Mouse (Mus musculus): ENCODE results near the gene Eif1ad. TPM values are rescaled to one million over a fixed set of nuclear protein-coding genes. Genes with fewer than 3 reads are reported as not detected.

Gene Eif1ad
- polyA plus RNA-seq, 1 experiment = 30.6 TPM

DNA sequence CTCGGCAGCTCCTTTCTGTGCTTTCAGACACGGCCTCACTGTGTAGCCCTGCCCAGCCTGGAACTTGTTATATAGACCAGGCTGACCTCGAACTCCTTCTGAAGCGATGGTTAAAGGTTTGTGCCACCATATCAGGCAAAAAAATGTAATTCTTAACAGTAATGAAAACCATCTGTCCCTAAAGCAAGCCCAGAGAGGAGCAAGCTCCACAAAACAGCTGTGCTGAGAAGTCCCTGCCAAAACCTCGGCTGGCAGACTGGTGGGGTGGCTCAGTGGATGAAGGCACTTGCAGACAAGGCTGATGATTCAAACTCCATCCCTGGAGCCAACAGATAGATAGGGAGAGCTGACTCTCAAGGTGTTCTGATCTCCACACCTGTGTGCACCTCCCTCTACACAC, 42.5 kb downstream of the Eif1ad start:
- Histone ChIP-seq H3K27me3 (ENCODE audit: control insufficient read depth, insufficient read depth, low read length) (no peaks in the 10 kb centered on the region), H3K27ac (ENCODE audit: insufficient read depth, low read length) (no peak overlapping the region), H3K4me3 (replicated peaks; ENCODE audit: insufficient read depth, low read depth, low read length) (no peak overlapping the region), H3K4me1 (ENCODE audit: control insufficient read depth, insufficient read depth, low read length) (peaks cover 3% of the 10 kb centered on the region)
- 32% methylated on average over 5 of the region's 5 CpGs for WGBS
- DNase-seq = no peak
- no peak for TF ChIP-seq POLR2A (IDR thresholded peaks at IDR 0.05; ENCODE audit: borderline replicate concordance, insufficient read depth, low read length)
- no peak for TF ChIP-seq CTCF (IDR thresholded peaks at IDR 0.05; ENCODE audit: borderline replicate concordance, insufficient read depth, low read depth, low read length)

DNA sequence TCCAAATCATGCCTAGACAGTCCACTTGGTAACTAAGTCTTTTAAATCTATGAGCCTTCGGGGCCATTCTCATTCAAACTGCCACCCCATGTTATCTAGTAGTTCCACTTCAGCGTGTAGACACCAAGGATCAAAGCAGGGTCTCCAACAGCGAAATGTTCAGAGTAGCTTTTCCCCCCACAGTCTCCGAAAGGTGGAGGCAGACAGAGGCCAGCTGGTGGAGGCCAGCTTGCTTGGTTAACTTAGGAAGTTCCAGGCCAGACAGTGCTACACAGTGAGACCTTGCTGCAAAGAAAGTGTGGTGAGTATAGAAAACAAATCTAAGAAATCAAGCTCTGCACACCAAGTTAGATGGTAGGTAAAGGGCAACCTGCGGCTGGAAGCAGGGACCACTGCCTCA, 44.1 kb downstream of the Eif1ad start:
- no peak overlapping the region for H3K27ac ChIP-seq (ENCODE audit: insufficient read depth, low read length)
- peaks cover 3% of the 10 kb centered on the region for H3K4me1 ChIP-seq (ENCODE audit: control insufficient read depth, insufficient read depth, low read length)
- no peak for TF ChIP-seq POLR2A (IDR thresholded peaks at IDR 0.05; ENCODE audit: borderline replicate concordance, insufficient read depth, low read length)
- no peak for TF ChIP-seq CTCF (IDR thresholded peaks at IDR 0.05; ENCODE audit: borderline replicate concordance, insufficient read depth, low read depth, low read length)
- no peak for DNase-seq
- no peaks in the 10 kb centered on the region for H3K27me3 ChIP-seq (ENCODE audit: control insufficient read depth, insufficient read depth, low read length)
- no peak overlapping the region for H3K4me3 ChIP-seq (replicated peaks; ENCODE audit: insufficient read depth, low read depth, low read length)
- WGBS = 93% methylated on average over 5 of the region's 5 CpGs

DNA sequence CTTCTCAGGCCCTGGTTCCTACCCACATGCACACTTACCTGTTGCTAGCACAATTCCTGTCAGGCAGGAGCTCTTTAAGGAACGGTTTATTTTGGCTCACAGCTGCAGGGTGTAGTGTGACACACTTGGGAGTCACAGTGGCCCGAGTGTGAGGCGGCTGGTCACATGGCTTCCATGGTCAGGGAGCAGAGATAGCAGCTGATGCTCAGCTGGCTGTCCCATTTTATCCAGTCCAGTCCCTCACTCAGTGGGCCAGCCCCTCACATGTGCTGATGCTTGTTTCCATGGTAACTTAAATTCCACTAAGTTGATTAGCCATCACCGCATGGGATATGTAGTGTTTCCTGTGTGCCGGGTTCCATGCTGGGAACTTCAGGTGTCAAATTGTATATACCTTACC, 45.4 kb downstream of the Eif1ad start:
- DNase-seq = no peak
- Histone ChIP-seq H3K27ac (ENCODE audit: insufficient read depth, low read length) (no peak overlapping the region), H3K4me3 (replicated peaks; ENCODE audit: insufficient read depth, low read depth, low read length) (no peak overlapping the region), H3K4me1 (ENCODE audit: control insufficient read depth, insufficient read depth, low read length) (no peaks in the 10 kb centered on the region), H3K27me3 (ENCODE audit: control insufficient read depth, insufficient read depth, low read length) (no peaks in the 10 kb centered on the region)
- WGBS = 39% methylated on average over 5 of the region's 5 CpGs
- TF ChIP-seq POLR2A (IDR thresholded peaks at IDR 0.05; ENCODE audit: borderline replicate concordance, insufficient read depth, low read length) = no peak
- no peak for TF ChIP-seq CTCF (IDR thresholded peaks at IDR 0.05; ENCODE audit: borderline replicate concordance, insufficient read depth, low read depth, low read length)

GRCm38 (mm10) chr19:5413840-5414239, 47.3 kb downstream of the Eif1ad start:
- TF ChIP-seq POLR2A (IDR thresholded peaks at IDR 0.05; ENCODE audit: borderline replicate concordance, insufficient read depth, low read length) (no peak), CTCF (IDR thresholded peaks at IDR 0.05; ENCODE audit: borderline replicate concordance, insufficient read depth, low read depth, low read length) (no peak)
- WGBS = 72% methylated on average over 4 of the region's 4 CpGs
- H3K4me3 ChIP-seq (replicated peaks; ENCODE audit: insufficient read depth, low read depth, low read length) = no peak overlapping the region
- no peaks in the 10 kb centered on the region for H3K4me1 ChIP-seq (ENCODE audit: control insufficient read depth, insufficient read depth, low read length)
- DNase-seq = no peak
- no peaks in the 10 kb centered on the region for H3K27me3 ChIP-seq (ENCODE audit: control insufficient read depth, insufficient read depth, low read length)
- no peak overlapping the region for H3K27ac ChIP-seq (ENCODE audit: insufficient read depth, low read length)

- H3K4me1 ChIP-seq (ENCODE audit: control insufficient read depth, insufficient read depth, low read length) = no peaks in the 10 kb centered on the region
- no peak for DNase-seq
- 39% methylated on average over 2 of the region's 2 CpGs for WGBS
Measured at GRCm38 (mm10) chr19:5414534-5414957, 48.0 kb downstream of the Eif1ad start.

GRCm38 (mm10) chr19:5418750-5419466, 52.4 kb downstream of the Eif1ad start:
- no peak overlapping the region for H3K4me3 ChIP-seq (replicated peaks; ENCODE audit: insufficient read depth, low read depth, low read length)
- no peak for DNase-seq
- H3K27ac ChIP-seq (ENCODE audit: insufficient read depth, low read length) = no peak overlapping the region
- no peaks in the 10 kb centered on the region for H3K27me3 ChIP-seq (ENCODE audit: control insufficient read depth, insufficient read depth, low read length)
- 95% methylated on average over 8 of the region's 8 CpGs for WGBS
- TF ChIP-seq POLR2A (IDR thresholded peaks at IDR 0.05; ENCODE audit: borderline replicate concordance, insufficient read depth, low read length) (no peak), CTCF (IDR thresholded peaks at IDR 0.05; ENCODE audit: borderline replicate concordance, insufficient read depth, low read depth, low read length) (no peak)
- peaks cover 20% of the 10 kb centered on the region for H3K4me1 ChIP-seq (ENCODE audit: control insufficient read depth, insufficient read depth, low read length)

More at GRCm38 (mm10) chr19:5414534-5414957, 48.0 kb downstream of the Eif1ad start:
- no peak overlapping the region for H3K27ac ChIP-seq (ENCODE audit: insufficient read depth, low read length)
- TF ChIP-seq CTCF (IDR thresholded peaks at IDR 0.05; ENCODE audit: borderline replicate concordance, insufficient read depth, low read depth, low read length) (no peak), POLR2A (IDR thresholded peaks at IDR 0.05; ENCODE audit: borderline replicate concordance, insufficient read depth, low read length) (no peak)
- H3K4me3 ChIP-seq (replicated peaks; ENCODE audit: insufficient read depth, low read depth, low read length) = no peak overlapping the region
- no peaks in the 10 kb centered on the region for H3K27me3 ChIP-seq (ENCODE audit: control insufficient read depth, insufficient read depth, low read length)

- DNase-seq = no peak
- WGBS = 92% methylated on average over 9 of the region's 9 CpGs
- Histone ChIP-seq H3K4me1 (ENCODE audit: control insufficient read depth, insufficient read depth, low read length) (peaks cover 20% of the 10 kb centered on the region), H3K27ac (ENCODE audit: insufficient read depth, low read length) (no peak overlapping the region), H3K4me3 (replicated peaks; ENCODE audit: insufficient read depth, low read depth, low read length) (no peak overlapping the region), H3K27me3 (ENCODE audit: control insufficient read depth, insufficient read depth, low read length) (no peaks in the 10 kb centered on the region)
- TF ChIP-seq POLR2A (IDR thresholded peaks at IDR 0.05; ENCODE audit: borderline replicate concordance, insufficient read depth, low read length) = no peak
- no peak for TF ChIP-seq CTCF (IDR thresholded peaks at IDR 0.05; ENCODE audit: borderline replicate concordance, insufficient read depth, low read depth, low read length)
Measured at GRCm38 (mm10) chr19:5419630-5420029, 53.1 kb downstream of the Eif1ad start.

GRCm38 (mm10) chr19:5420579-5420978, 54.0 kb downstream of the Eif1ad start:
- TF ChIP-seq CTCF (IDR thresholded peaks at IDR 0.05; ENCODE audit: borderline replicate concordance, insufficient read depth, low read depth, low read length) = no peak
- TF ChIP-seq POLR2A (IDR thresholded peaks at IDR 0.05; ENCODE audit: borderline replicate concordance, insufficient read depth, low read length) = no peak
- H3K4me1 ChIP-seq (ENCODE audit: control insufficient read depth, insufficient read depth, low read length) = peaks cover 20% of the 10 kb centered on the region
- WGBS = 87% methylated on average over 6 of the region's 6 CpGs
- H3K4me3 ChIP-seq (replicated peaks; ENCODE audit: insufficient read depth, low read depth, low read length) = no peak overlapping the region
- H3K27me3 ChIP-seq (ENCODE audit: control insufficient read depth, insufficient read depth, low read length) = no peaks in the 10 kb centered on the region
- 0 out of 2 replicates have a peak overlapping the region, but pooled peaks have one; percentile 8 for H3K27ac ChIP-seq (ENCODE audit: insufficient read depth, low read length)
- no peak for DNase-seq

Other genes with a start within 250 kb of the Eif1ad start
- 318 and 338 TPM in 2 replicates for gene Klc2, start 248.2 kb upstream of the Eif1ad start, polyA plus RNA-seq (2012; rRNA removed)
- 26.7 and 28.0 TPM in 2 replicates for gene Pacs1, start 93.6 kb upstream of the Eif1ad start, polyA plus RNA-seq (2012; rRNA removed)
- 175 and 181 TPM in 2 replicates for gene Sf3b2, start 71.3 kb upstream of the Eif1ad start, polyA plus RNA-seq (2012; rRNA removed)
- 49.2 and 55.9 TPM in 2 replicates for gene Gal3st3, start 68.4 kb upstream of the Eif1ad start, polyA plus RNA-seq (2012; rRNA removed)
- gene Catsper1, start 31.0 kb upstream of the Eif1ad start, polyA plus RNA-seq (2012; rRNA removed) = not detected in 2 replicates
- 15.4 and 19.0 TPM in 2 replicates for gene Cst6, start 17.2 kb upstream of the Eif1ad start, polyA plus RNA-seq (2012; rRNA removed)
- 88.7 and 96.0 TPM in 2 replicates for gene Banf1, start 427 bp downstream of the Eif1ad start, polyA plus RNA-seq (2012; rRNA removed)
- gene Sart1, start 22.0 kb downstream of the Eif1ad start, polyA plus RNA-seq (2012; rRNA removed) = 77.5 and 86.5 TPM in 2 replicates
- 0.21 TPM in 1 of 2 replicates, not detected in the other for gene Tsga10ip, start 35.8 kb downstream of the Eif1ad start, polyA plus RNA-seq (2012; rRNA removed)
- 281 and 309 TPM in 2 replicates for gene Drap1, start 58.2 kb downstream of the Eif1ad start, polyA plus RNA-seq (2012; rRNA removed)
- gene AI837181, start 58.4 kb downstream of the Eif1ad start, polyA plus RNA-seq (2012; rRNA removed) = 130 and 134 TPM in 2 replicates
- not detected in 2 replicates for gene Fosl1, start 80.8 kb downstream of the Eif1ad start, polyA plus RNA-seq (2012; rRNA removed)
- 31.0 and 32.5 TPM in 2 replicates for gene Ccdc85b, start 91.2 kb downstream of the Eif1ad start, polyA plus RNA-seq (2012; rRNA removed)
- 140 and 146 TPM in 2 replicates for gene Fibp, start 93.9 kb downstream of the Eif1ad start, polyA plus RNA-seq (2012; rRNA removed)
- 1.2 and 1.5 TPM in 2 replicates for gene Ctsw, start 101.8 kb downstream of the Eif1ad start, polyA plus RNA-seq (2012; rRNA removed)
- 43.3 and 43.4 TPM in 2 replicates for gene Efemp2, start 107.2 kb downstream of the Eif1ad start, polyA plus RNA-seq (2012; rRNA removed)
- gene Mus81, start 121.7 kb downstream of the Eif1ad start, polyA plus RNA-seq (2012; rRNA removed) = 94.2 and 115 TPM in 2 replicates
- 1,135 and 1,193 TPM in 2 replicates for gene Cfl1, start 123.7 kb downstream of the Eif1ad start, polyA plus RNA-seq (2012; rRNA removed)
- 6.7 and 6.8 TPM in 2 replicates for gene 1700020D05Rik, start 137.0 kb downstream of the Eif1ad start, polyA plus RNA-seq (2012; rRNA removed)
- 176 and 185 TPM in 2 replicates for gene Snx32, start 143.8 kb downstream of the Eif1ad start, polyA plus RNA-seq (2012; rRNA removed)
- gene Ovol1, start 193.9 kb downstream of the Eif1ad start, polyA plus RNA-seq (2012; rRNA removed) = 0.05 TPM in 1 of 2 replicates, not detected in the other
- gene Ap5b1, start 201.3 kb downstream of the Eif1ad start, polyA plus RNA-seq (2012; rRNA removed) = 5.1 and 5.6 TPM in 2 replicates
- 79.1 and 83.5 TPM in 2 replicates for gene Rnaseh2c, start 235.1 kb downstream of the Eif1ad start, polyA plus RNA-seq (2012; rRNA removed)
- gene Kat5, start 243.5 kb downstream of the Eif1ad start, polyA plus RNA-seq (2012; rRNA removed) = 139 and 143 TPM in 2 replicates